Mouse (Mus musculus) macrophage (primary cell): ENCODE results near the gene Smim14. TPM values are rescaled to one million over a fixed set of nuclear protein-coding genes. Genes with fewer than 3 reads are reported as not detected.

Experiments used
- H3K27ac ChIP-seq: fragments of 350-480 bp; formaldehyde crosslinking; 2 replicates; pipeline ENCODE4 v1.9.0; 2021
- H3K36me3 ChIP-seq: fragments of 350-480 bp; formaldehyde crosslinking; 2 replicates; pipeline ENCODE4 v1.9.0; 2021; ENCODE audit errors: inconsistent target
- H3K4me3 ChIP-seq: fragments of 350-480 bp; formaldehyde crosslinking; 2 replicates; pipeline ENCODE4 v1.9.0; 2021; ENCODE audit errors: inconsistent target
- H3K79me2 ChIP-seq: fragments of 350-480 bp; formaldehyde crosslinking; 2 replicates; pipeline ENCODE4 v1.9.0; 2021; ENCODE audit errors: inconsistent target
- whole genome bisulfite sequencing: methylation state at CpG from one replicate; pipeline ENCODE4 v1.1.7; 2026; ENCODE audit warnings: inconsistent platforms; ENCODE audit not compliant: missing documents; 5-methylcytosine and 5-hydroxymethylcytosine counted together
- polyA plus RNA-seq: library from polyadenylated mRNA; stranded (reverse); fragments of 250-400 nt; gene quantifications from 3 replicates; pipeline ENCODE4 v1.2.4, GENCODE M21; 2018; ENCODE audit warnings: inconsistent platforms
- total RNA-seq, 78 experiments: library from RNA; depleted of rRNA; stranded (reverse); fragments of 250-400 nt; gene quantifications; 1 replicate in 9 of 78; 2 replicates in 24 of 78; 3 replicates in 43 of 78; 4 replicates in 2 of 78; pipeline ENCODE4 v1.2.4; 2018; ENCODE audit warnings: inconsistent platforms in 56 of 78

The Smim14 gene
- total RNA-seq (2018; cell fraction: chromatin; rRNA removed) = 100 to 1,000 TPM in 14 of 26 experiments, 10 to 100 TPM in 12; 23.7 to 222 (median 108) TPM
- total RNA-seq (2018; cell fraction: cytosol; rRNA removed) = 100 to 1,000 TPM in 14 of 26 experiments, 10 to 100 TPM in 12; 75.4 to 160 (median 114) TPM
- 100 to 1,000 TPM in 7 of 26 experiments, 10 to 100 TPM in 19; 32.5 to 170 (median 71.8) TPM for total RNA-seq (2018; cell fraction: nucleus; rRNA removed)
- 67.2 to 135 TPM (median 99.0 TPM) in 3 replicates for polyA plus RNA-seq

DNA sequence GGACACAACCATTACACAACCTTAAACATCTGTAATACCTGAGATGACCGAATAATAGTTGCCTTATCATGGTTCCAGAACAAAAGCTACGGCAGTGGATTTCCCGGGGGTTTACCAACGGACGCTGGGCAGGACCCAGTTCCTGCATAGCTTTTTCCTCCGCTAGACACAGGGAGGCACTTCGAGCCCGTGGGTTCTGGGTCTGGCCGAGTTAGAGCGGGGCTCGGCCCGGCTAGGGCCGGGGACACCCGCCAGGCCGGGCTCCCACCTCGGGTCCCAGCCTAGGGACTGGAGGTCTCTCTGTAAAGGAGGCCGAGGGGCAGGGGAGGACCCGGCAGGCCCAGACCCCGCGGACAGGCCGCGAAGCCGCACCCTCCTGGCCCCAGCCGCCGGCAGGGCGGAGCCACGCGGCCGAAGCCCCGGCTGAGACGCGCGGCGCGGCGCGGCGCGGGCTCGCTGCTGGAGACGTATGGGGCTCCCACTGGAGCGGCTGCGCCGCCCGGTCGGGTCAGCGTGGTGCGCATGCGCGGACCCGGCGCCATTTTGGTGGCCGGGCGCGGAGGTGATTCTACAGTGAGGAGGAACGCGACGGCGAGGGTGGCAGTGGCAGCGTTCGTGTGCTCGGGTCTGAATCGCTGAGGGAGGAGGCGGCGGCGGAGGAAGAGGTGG is at the start of gene Smim14, which contains the start of gene Ube2k:
Gene Smim14, minus strand, starts transcription at position 434 of the 669 bp plus-strand sequence.
Gene Ube2k, plus strand, starts transcription at position 483 of the 669 bp plus-strand sequence.
- peak within 1 kb of the TSS; percentile 89 for H3K4me3 ChIP-seq
- no peaks in the 10 kb centered on the region for H3K36me3 ChIP-seq
- peaks cover 42% of the 10 kb centered on the region for H3K79me2 ChIP-seq
- WGBS = under 1% methylated on average over 65 of the region's 66 CpGs
- peak within 1 kb of the TSS; percentile 77 for H3K27ac ChIP-seq

- peaks cover 26% of the 10 kb centered on the region for H3K36me3 ChIP-seq
- no peak overlapping the region for H3K27ac ChIP-seq
- peaks cover 16% of the 10 kb centered on the region; the same call in 1 of the 2 replicates for H3K79me2 ChIP-seq
- no peak overlapping the region for H3K4me3 ChIP-seq
- WGBS = 94% methylated on average over 5 of the region's 5 CpGs
Observed at GRCm38 (mm10) chr5:65586291-65586690, 49.3 kb upstream of the Smim14 start.

DNA sequence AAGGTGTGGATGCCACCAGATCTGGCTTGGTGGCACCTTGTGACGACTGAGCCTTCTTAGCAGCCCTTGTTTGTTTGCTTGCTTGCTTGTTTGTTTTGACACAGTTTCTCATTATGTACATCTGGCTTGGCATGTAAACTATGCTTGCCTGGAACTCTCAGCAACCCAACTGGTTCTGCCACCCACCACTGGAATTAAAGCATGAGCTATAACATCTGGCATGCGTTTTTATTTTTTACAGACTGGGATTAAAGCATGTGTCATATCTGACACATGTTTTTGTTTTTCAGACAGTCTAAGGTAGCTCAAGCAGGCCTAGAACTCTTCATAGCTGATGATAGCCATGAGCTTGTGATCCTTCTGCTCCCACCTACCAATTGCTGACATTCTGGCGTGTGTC is 41.6 kb upstream of the Smim14 start:
- WGBS = 92% methylated on average over 3 of the region's 3 CpGs
- peaks cover 29% of the 10 kb centered on the region for H3K36me3 ChIP-seq
- no peak overlapping the region for H3K4me3 ChIP-seq
- H3K79me2 ChIP-seq = peaks cover 52% of the 10 kb centered on the region; the same call in 1 of the 2 replicates
- H3K27ac ChIP-seq = no peak overlapping the region

GRCm38 (mm10) chr5:65575896-65576295 is 38.9 kb upstream of the Smim14 start:
- WGBS = 86% methylated on average over 2 of the region's 2 CpGs
- Histone ChIP-seq H3K79me2 (peaks cover 72% of the 10 kb centered on the region; the same call in 1 of the 2 replicates), H3K4me3 (no peak overlapping the region), H3K27ac (no peak overlapping the region), H3K36me3 (peaks cover 11% of the 10 kb centered on the region)

GRCm38 (mm10) chr5:65574876-65575275 is 37.9 kb upstream of the Smim14 start:
- 96% methylated on average over 2 of the region's 2 CpGs for WGBS
- Histone ChIP-seq H3K36me3 (peaks cover 11% of the 10 kb centered on the region), H3K79me2 (peaks cover 83% of the 10 kb centered on the region), H3K4me3 (no peak overlapping the region), H3K27ac (no peak overlapping the region)

DNA sequence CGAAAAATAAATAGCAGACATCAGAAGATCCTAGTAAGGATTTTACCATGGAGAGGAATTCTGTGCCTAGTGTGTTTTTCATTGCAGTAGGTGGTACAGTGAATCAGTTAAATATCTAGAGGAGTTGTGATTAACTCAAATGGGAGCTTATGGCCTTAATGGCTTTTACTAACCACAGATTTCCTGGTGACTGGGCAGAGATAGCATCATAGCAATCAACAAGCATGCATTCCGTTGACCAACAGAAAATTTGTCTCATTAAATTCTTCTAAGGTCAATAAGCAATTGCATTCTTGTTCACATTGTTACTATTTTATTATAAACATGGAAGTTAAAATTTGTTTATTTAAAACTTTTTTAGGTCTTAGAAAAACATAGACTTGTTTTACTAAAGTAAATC is 28.5 kb upstream of the Smim14 start:
- no peak overlapping the region for H3K27ac ChIP-seq
- peaks cover 97% of the 10 kb centered on the region for H3K79me2 ChIP-seq
- peaks cover 10% of the 10 kb centered on the region for H3K36me3 ChIP-seq
- no peak overlapping the region for H3K4me3 ChIP-seq
- WGBS = 60% methylated on average over 2 of the region's 2 CpGs

GRCm38 (mm10) chr5:65561125-65561893 is 24.3 kb upstream of the Smim14 start:
- Histone ChIP-seq H3K79me2 (peaks cover 100% of the 10 kb centered on the region), H3K27ac (no peak overlapping the region), H3K4me3 (no peak overlapping the region), H3K36me3 (no peaks in the 10 kb centered on the region)
- 41% methylated on average over 19 of the region's 20 CpGs for WGBS

DNA sequence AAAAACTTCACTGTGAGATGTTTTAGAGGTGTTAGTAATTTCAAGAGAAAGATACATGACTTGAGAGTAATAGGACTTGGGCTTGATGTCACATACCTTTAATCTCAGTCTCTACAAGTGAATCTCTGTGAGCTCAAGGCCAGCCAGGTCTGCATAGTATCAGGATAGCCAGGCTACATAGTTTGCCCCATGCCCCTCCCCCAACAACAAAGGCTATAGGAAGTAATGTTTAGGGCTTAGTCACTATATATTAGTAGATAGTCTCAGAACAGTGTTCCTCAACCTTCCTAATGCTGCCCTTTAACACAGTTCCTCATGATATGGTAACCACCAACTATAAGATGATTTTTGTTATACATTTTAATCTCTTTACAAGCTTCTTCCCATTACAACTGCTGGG is 20.1 kb upstream of the Smim14 start:
- H3K27ac ChIP-seq = no peak overlapping the region

GRCm38 (mm10) chr5:65549677-65550076 is 12.7 kb upstream of the Smim14 start:
- peaks cover 100% of the 10 kb centered on the region for H3K79me2 ChIP-seq
- no peak overlapping the region for H3K27ac ChIP-seq
- WGBS = 100% methylated on average over 1 of the region's 1 CpGs
- H3K4me3 ChIP-seq = no peak overlapping the region
- no peaks in the 10 kb centered on the region for H3K36me3 ChIP-seq

More for the DNA sequence above, 20.1 kb upstream of the Smim14 start:
- H3K36me3 ChIP-seq = no peaks in the 10 kb centered on the region
- H3K4me3 ChIP-seq = no peak overlapping the region
- H3K79me2 ChIP-seq = peaks cover 100% of the 10 kb centered on the region

DNA sequence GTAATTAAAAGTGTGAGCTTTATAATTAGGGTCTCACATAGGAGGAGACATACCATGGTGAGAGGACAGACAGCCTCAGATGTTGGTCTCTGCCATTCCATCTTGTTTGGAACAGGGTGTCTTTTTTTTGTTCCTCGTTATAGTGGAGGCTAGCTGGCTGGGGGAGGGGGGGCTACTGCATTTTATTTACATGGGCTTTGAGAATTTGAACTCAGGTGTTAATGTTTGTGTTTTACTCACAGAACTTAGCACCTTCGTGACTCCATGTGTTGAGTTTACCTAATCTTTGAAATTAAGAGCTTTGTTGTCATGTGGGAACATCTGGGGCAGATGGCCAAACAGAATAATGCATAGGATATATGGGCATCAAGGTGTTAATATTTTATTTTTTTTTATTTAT is 7.6 kb upstream of the Smim14 start:
- 89% methylated on average over 2 of the region's 2 CpGs for WGBS
- H3K36me3 ChIP-seq = no peaks in the 10 kb centered on the region

DNA sequence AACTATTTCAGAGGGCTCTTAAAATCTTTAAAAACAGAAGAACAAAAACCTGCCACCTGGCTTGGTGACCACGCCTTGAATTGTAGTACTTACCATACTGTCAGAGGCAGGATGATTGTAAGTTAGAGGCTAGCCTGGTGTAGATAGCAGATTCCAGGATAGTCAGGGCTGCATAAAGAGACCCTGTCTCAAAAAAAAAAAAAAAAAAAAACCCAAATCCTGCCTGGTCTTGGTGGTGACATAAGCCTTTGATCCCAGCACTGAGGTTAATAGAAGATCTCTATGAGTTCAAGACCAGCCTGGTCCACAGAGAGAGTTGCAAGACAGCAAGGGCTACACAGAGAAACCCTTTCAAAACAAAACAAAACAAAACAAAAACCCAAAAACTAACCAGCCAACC is 6.5 kb upstream of the Smim14 start:
- Histone ChIP-seq H3K4me3 (no peak overlapping the region), H3K27ac (no peak overlapping the region), H3K36me3 (no peaks in the 10 kb centered on the region), H3K79me2 (peaks cover 100% of the 10 kb centered on the region)
- 100% methylated on average over 1 of the region's 1 CpGs for WGBS

More for the DNA sequence above, 7.6 kb upstream of the Smim14 start:
- no peak overlapping the region for H3K4me3 ChIP-seq
- H3K79me2 ChIP-seq = peaks cover 100% of the 10 kb centered on the region
- no peak overlapping the region for H3K27ac ChIP-seq

GRCm38 (mm10) chr5:65541889-65542288 is 4.9 kb upstream of the Smim14 start:
- H3K36me3 ChIP-seq = no peaks in the 10 kb centered on the region
- 93% methylated on average over 3 of the region's 3 CpGs for WGBS
- no peak overlapping the region for H3K4me3 ChIP-seq
- no peak overlapping the region for H3K27ac ChIP-seq
- peaks cover 92% of the 10 kb centered on the region for H3K79me2 ChIP-seq

- H3K79me2 ChIP-seq = peaks cover 71% of the 10 kb centered on the region
- 93% methylated on average over 3 of the region's 3 CpGs for WGBS
- H3K27ac ChIP-seq = no peak overlapping the region
- H3K4me3 ChIP-seq = no peak overlapping the region
- no peaks in the 10 kb centered on the region for H3K36me3 ChIP-seq
Observed at GRCm38 (mm10) chr5:65539786-65540185, 2.8 kb upstream of the Smim14 start.

- Histone ChIP-seq H3K79me2 (peaks cover 62% of the 10 kb centered on the region), H3K36me3 (no peaks in the 10 kb centered on the region), H3K27ac (0 out of 2 replicates have a peak overlapping the region, but pooled peaks have one; percentile 77), H3K4me3 (peak overlapping the region; percentile 89)
- 21% methylated on average over 4 of the region's 4 CpGs for WGBS
Observed at GRCm38 (mm10) chr5:65538829-65539228, 1.8 kb upstream of the Smim14 start.

DNA sequence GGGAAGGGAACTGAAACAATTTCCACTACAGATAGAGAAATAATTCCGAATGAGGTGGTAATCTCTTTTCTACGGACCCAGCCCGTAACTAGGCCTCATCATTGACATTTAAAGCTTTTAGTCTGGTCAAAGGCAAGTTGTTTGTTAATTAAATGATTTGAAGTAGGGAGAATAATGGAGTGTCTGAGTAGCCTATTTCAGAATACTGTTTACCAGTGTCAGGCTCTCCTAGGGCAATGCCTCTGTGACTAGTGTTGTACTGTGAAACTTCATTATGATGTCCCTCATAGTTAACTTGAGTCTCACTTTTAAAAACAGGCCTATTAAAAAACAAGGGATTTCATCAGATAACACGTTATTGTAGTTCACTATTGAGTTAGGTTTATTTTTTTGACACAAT is 1.1 kb upstream of the Smim14 start:
- WGBS = 0% methylated on average over 4 of the region's 4 CpGs
- H3K36me3 ChIP-seq = no peaks in the 10 kb centered on the region
- peak overlapping the region; percentile 89 for H3K4me3 ChIP-seq

More for the DNA sequence above, 1.1 kb upstream of the Smim14 start:
- Histone ChIP-seq H3K27ac (peak overlapping the region; percentile 77), H3K79me2 (peaks cover 55% of the 10 kb centered on the region)
